Mouse (Mus musculus) spleen, adult 2 months (tissue): ENCODE data around the gene Mdm1. TPM values are rescaled to one million over a fixed set of nuclear protein-coding genes. Genes with fewer than 3 reads are reported as not detected.
"Not testable (repeated sequence)": the region's sequence is repeated elsewhere in the genome, so short reads cannot be mapped to it uniquely, and the experiment has no call there.

Source experiments
- DNase-seq, 2 experiments: peaks; one replicate each; pipeline versions ENCODE4 v3.0.0 to v3.0.0-alpha.2; 2012 to 2021; ENCODE audit warnings: low spot score in 2 of 2, low read depth in 1 of 2
- H3K27ac ChIP-seq: fragments of 200-500 bp; 2 replicates; pipeline ENCODE4 v1.5.1; 2012; ENCODE audit warnings: low read length, inconsistent platforms; ENCODE audit not compliant: insufficient read depth
- H3K27me3 ChIP-seq: fragments of 200-500 bp; 2 replicates; pipeline ENCODE4 v1.6.1; 2012; ENCODE audit warnings: mild to moderate bottlenecking, moderate library complexity, low read length, inconsistent platforms; ENCODE audit not compliant: control insufficient read depth, insufficient read depth
- H3K36me3 ChIP-seq: fragments of 200-500 bp; 2 replicates; pipeline ENCODE4 v1.6.1; 2012; ENCODE audit warnings: mild to moderate bottlenecking, low read length, inconsistent platforms; ENCODE audit not compliant: control insufficient read depth, insufficient read depth
- H3K4me1 ChIP-seq: fragments of 200-500 bp; 2 replicates; pipeline ENCODE4 v1.6.1; 2011; ENCODE audit warnings: inconsistent platforms; ENCODE audit not compliant: control insufficient read depth, insufficient read depth, insufficient read length
- H3K4me3 ChIP-seq: fragments of 200-500 bp; 2 replicates; pipeline ENCODE4 v1.5.1; 2011; ENCODE audit warnings: mild to moderate bottlenecking, inconsistent platforms; ENCODE audit not compliant: insufficient read depth, insufficient read length; ENCODE audit errors: extremely low read depth
- CTCF ChIP-seq: fragments of 200-500 bp; IDR thresholded peaks from 2 replicates; pipeline ENCODE4 v1.5.1; 2011; ENCODE audit warnings: mild to moderate bottlenecking, inconsistent platforms; ENCODE audit not compliant: insufficient read depth, insufficient read length, insufficient replicate concordance; ENCODE audit errors: extremely low read depth
- POLR2A ChIP-seq: fragments of 200-500 bp; IDR thresholded peaks from 2 replicates; pipeline ENCODE4 v1.6.1; 2011; ENCODE audit warnings: low read depth, low read length, inconsistent platforms
- WGBS: fragments of 180-500 bp; shearing (Covaris S2); methylation state at CpG from one replicate; pipeline ENCODE4 v1.1.7; 2018; 5-methylcytosine and 5-hydroxymethylcytosine counted together
- polyA plus RNA-seq: library from polyadenylated mRNA; depleted of rRNA; stranded (reverse); fragments of >200 nt; gene quantifications from 2 replicates; pipeline ENCODE4 v1.2.3, GENCODE M21; 2012; rRNA removed

Mdm1 gene
- polyA plus RNA-seq, 1 experiment = 3.4 TPM

- Histone ChIP-seq H3K36me3 (no peaks in the 10 kb centered on the region), H3K4me3 (no peak within 1 kb of the TSS), H3K4me1 (no peaks in the 10 kb centered on the region), H3K27ac (no peak within 1 kb of the TSS), H3K27me3 (no peaks in the 10 kb centered on the region)
- 91% methylated on average over 4 of the region's 4 CpGs for WGBS
- TF ChIP-seq POLR2A = no peak
- no peak for TF ChIP-seq CTCF
- DNase-seq = no peak
These were observed 63.0 kb downstream of the Mdm1 start, which contains the start of gene Il22 for GRCm38 (mm10) chr10:118204642-118205041. TSS of gene Il22 (plus strand) at chr10:118204942.

- not testable (repeated sequence) for H3K36me3 ChIP-seq, H3K4me1 ChIP-seq, H3K27me3 ChIP-seq, H3K4me3 ChIP-seq, H3K27ac ChIP-seq, DNase-seq
- 52% methylated on average over 2 of the region's 4 CpGs for WGBS
These were observed 74.2 kb downstream of the Mdm1 start for GRCm38 (mm10) chr10:118215719-118216393.

Other genes with a start within 250 kb of the Mdm1 start
- gene Il22, start 63.1 kb downstream of the Mdm1 start, polyA plus RNA-seq = not detected in 2 replicates
- not detected in 2 replicates for gene Gm32717, start 99.0 kb downstream of the Mdm1 start, polyA plus RNA-seq
- not detected in 2 replicates for gene Gm32802, start 116.9 kb downstream of the Mdm1 start, polyA plus RNA-seq
- not detected in 2 replicates for gene Iltifb, start 153.2 kb downstream of the Mdm1 start, polyA plus RNA-seq
- gene Gm9040, start 185.2 kb downstream of the Mdm1 start, polyA plus RNA-seq = not detected in 2 replicates
- gene Gm9044, start 190.6 kb downstream of the Mdm1 start, polyA plus RNA-seq = not detected in 2 replicates
- 0.04 TPM in 1 of 2 replicates, not detected in the other for gene Gm9045, start 196.0 kb downstream of the Mdm1 start, polyA plus RNA-seq
- gene Gm9046, start 201.4 kb downstream of the Mdm1 start, polyA plus RNA-seq = not detected in 2 replicates
- gene Gm9048, start 206.9 kb downstream of the Mdm1 start, polyA plus RNA-seq = not detected in 2 replicates
- 0.04 TPM in 1 of 2 replicates, not detected in the other for gene Gm9049, start 212.3 kb downstream of the Mdm1 start, polyA plus RNA-seq